Mouse (Mus musculus): ENCODE measurements at regions not wholly inside any gene's neighbourhood (a gene's known extent, or its start where the extent isn't known, plus 50 kb on each side); places are given as distances from the start of the nearest gene placed in this dataset.
"Not testable (repeated sequence)": the region's sequence is repeated elsewhere in the genome, so short reads cannot be mapped to it uniquely, and the experiment has no call there.

DNA sequence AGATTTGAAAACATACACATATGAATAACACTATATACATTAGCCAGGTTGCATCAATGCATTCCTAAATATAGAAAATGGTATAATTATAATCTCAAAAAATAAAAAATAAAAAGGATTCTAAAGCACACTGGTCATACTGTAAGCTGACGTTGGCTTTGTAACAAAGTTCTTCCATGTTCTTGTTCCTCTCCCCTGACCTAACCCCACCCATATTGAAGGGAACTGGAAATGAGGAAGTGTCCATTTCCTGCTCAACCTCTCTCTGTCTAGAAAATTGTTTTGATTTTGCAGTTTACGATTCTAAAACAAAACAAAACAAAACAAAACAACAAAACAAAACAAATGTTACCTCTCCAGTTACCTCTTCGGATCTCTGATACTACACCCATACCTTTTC, 427.5 kb upstream of the Dab2 start:
- Histone ChIP-seq H3K4me1 (replicated peaks) (no peaks in the 10 kb centered on the region; the same call in 1 of the 2 replicates), H3K9me3 (replicated peaks) (no peaks in the 10 kb centered on the region), H3K27ac (replicated peaks) (no peak overlapping the region), H3K36me3 (replicated peaks) (no peaks in the 10 kb centered on the region), H3K4me2 (no peak overlapping the region), H3K4me3 (replicated peaks) (no peak overlapping the region), H3K9ac (no peak overlapping the region), H3K27me3 (no peaks in the 10 kb centered on the region)
- ATAC-seq (ENCODE audit: insufficient read depth) = no peak
- WGBS (ENCODE audit: insufficient replicate concordance) = 31% methylated on average over 3 of the region's 3 CpGs

DNA sequence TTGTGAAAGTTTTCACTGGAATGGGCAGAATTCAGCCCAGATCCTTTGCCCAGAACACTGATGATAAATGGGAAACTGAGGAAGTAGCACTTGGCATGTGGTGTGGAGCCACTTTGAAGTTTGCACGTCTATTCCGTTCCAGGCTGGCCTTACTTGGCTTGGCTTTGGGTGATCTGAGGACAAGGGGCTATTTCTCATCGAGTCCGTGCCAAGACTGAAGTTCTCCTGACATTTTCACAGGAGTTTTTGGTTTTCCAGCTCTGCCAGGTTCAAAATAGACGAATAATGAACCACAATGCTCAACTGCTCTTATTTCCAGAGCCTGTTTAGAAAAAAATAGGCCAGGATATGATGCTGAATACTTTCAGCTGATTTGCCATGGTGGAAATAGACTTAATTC, 421.8 kb upstream of the Dab2 start:
- no peaks in the 10 kb centered on the region for H3K4me1 ChIP-seq (replicated peaks)
- H3K36me3 ChIP-seq (replicated peaks) = no peaks in the 10 kb centered on the region
- no peaks in the 10 kb centered on the region for H3K9me3 ChIP-seq (replicated peaks)
- WGBS (ENCODE audit: insufficient replicate concordance) = 61% methylated on average over 5 of the region's 5 CpGs
- no peaks in the 10 kb centered on the region for H3K27me3 ChIP-seq
- no peak overlapping the region for H3K27ac ChIP-seq (replicated peaks)
- H3K4me2 ChIP-seq = no peak overlapping the region
- H3K9ac ChIP-seq = no peak overlapping the region
- no peak overlapping the region for H3K4me3 ChIP-seq (replicated peaks)
- ATAC-seq (ENCODE audit: insufficient read depth) = no peak

DNA sequence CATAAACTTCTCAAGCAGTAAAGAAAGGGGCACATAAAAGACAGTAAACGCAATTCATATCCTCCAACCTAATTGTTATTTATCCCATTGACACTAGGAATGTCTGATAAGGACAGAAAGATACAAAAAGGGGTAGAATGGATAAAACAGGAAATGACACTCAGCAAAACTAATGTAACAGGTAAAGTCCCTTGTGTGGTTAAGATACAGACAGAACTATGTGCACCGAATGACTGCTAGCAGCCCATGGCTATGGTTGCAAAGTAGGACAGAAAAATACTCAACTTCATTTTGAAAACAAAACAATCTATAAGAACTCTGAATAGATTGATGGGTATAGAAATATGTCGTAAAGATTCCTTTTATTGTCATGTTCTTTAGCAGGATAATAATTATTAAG, 408.4 kb upstream of the Dab2 start:
- Histone ChIP-seq H3K4me1 (replicated peaks) (no peaks in the 10 kb centered on the region), H3K27ac (replicated peaks) (no peak overlapping the region), H3K36me3 (replicated peaks) (no peaks in the 10 kb centered on the region), H3K4me3 (replicated peaks) (no peak overlapping the region), H3K27me3 (no peaks in the 10 kb centered on the region), H3K4me2 (no peak overlapping the region), H3K9ac (no peak overlapping the region), H3K9me3 (replicated peaks) (no peaks in the 10 kb centered on the region)
- WGBS (ENCODE audit: insufficient replicate concordance) = 59% methylated on average over 3 of the region's 3 CpGs
- ATAC-seq (ENCODE audit: insufficient read depth) = no peak

DNA sequence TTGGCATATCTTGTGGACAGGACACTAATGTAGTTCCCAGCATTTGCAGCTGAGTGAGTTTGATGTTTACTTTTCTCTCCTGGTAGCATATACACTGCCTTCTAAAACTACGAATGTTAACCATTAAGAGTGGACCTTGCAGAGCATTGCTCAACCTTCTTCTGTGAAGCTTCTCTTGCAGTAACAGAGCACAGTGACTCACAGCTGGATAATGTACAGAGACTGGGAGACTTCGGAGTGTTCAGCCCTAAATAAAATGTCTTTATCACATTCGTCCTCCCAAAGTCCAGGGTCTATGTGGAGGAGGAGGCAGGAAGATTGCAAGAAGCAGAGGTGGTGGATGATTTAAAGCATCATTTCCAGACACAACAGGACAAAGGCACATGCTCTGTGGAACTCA, 407.6 kb upstream of the Dab2 start:
- H3K9ac ChIP-seq = no peak overlapping the region
- H3K9me3 ChIP-seq (replicated peaks) = no peaks in the 10 kb centered on the region
- no peaks in the 10 kb centered on the region for H3K36me3 ChIP-seq (replicated peaks)
- no peaks in the 10 kb centered on the region for H3K27me3 ChIP-seq
- H3K4me3 ChIP-seq (replicated peaks) = no peak overlapping the region
- H3K4me1 ChIP-seq (replicated peaks) = no peaks in the 10 kb centered on the region
- H3K4me2 ChIP-seq = no peak overlapping the region
- no peak for ATAC-seq (ENCODE audit: insufficient read depth)
- 45% methylated on average over 3 of the region's 3 CpGs for WGBS (ENCODE audit: insufficient replicate concordance)
- no peak overlapping the region for H3K27ac ChIP-seq (replicated peaks)

DNA sequence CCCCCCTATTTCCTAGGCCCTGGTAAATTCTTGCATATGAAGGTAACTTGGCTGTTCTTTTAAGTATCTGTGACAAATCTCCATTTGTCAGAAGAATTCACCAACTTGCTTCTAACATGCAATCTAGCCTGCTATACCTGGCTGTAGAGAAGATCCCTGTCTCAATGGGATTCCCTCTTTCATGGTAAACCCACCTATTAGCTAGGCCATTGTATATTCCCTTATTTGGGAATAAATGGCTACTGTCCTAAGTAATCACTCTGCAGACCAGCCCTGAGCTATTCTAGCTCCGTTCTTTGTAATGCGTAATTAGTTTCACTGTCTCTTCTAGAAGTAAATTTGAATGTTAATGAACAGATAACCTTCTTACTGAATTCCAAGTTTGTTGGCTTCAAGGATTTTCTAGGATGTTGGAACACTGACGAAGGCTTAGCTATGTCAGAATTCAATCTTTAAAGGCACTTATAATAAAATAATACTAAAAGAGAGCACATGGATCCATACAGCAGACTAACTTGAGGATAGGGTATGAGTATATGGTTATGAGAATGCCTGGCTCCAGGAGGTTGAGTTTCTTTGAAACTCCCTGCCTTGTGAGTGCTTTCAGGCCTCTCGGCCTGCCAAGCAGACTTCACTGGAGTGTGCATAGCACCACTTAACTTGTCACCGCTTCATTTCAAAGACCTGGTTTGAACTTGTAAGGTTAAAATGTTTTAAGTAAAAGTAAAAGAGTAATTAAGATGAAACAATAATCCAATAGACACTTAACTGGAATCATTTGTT, 403.7 kb upstream of the Dab2 start:
- 64% methylated on average over 5 of the region's 5 CpGs for WGBS (ENCODE audit: insufficient replicate concordance)

DNA sequence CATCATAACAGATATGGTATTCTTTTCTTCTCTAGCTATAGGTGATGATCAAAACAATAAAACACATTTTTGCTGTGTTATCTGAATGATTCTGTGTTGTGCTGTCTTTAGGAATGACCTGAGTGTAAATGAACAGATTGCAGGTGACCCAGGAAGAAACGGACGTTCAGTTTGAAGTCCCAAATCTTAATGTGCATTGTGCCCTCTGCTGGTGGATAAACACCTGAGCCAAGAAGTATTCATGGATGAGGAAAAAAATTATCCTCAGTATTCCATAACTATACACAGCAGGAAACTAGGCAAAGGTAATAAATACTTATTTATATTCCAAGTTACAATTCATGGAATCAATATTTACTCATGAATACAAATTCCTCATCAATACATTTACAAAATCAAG, 384.3 kb upstream of the Dab2 start:
- H3K4me1 ChIP-seq (replicated peaks) = no peaks in the 10 kb centered on the region
- H3K36me3 ChIP-seq (replicated peaks) = no peaks in the 10 kb centered on the region
- 6% methylated on average over 2 of the region's 2 CpGs for WGBS (ENCODE audit: insufficient replicate concordance)
- H3K27ac ChIP-seq (replicated peaks) = no peak overlapping the region
- H3K27me3 ChIP-seq = no peaks in the 10 kb centered on the region
- ATAC-seq (ENCODE audit: insufficient read depth) = no peak
- H3K4me2 ChIP-seq = no peak overlapping the region
- no peaks in the 10 kb centered on the region for H3K9me3 ChIP-seq (replicated peaks)
- H3K9ac ChIP-seq = no peak overlapping the region
- H3K4me3 ChIP-seq (replicated peaks) = no peak overlapping the region

More for the DNA sequence above, 403.7 kb upstream of the Dab2 start:
- H3K4me2 ChIP-seq; ATAC-seq (ENCODE audit: insufficient read depth); H3K36me3 ChIP-seq (replicated peaks); H3K27ac ChIP-seq (replicated peaks); H3K9ac ChIP-seq; H3K27me3 ChIP-seq; H3K4me1 ChIP-seq (replicated peaks); H3K9me3 ChIP-seq (replicated peaks); H3K4me3 ChIP-seq (replicated peaks): not testable (repeated sequence)

DNA sequence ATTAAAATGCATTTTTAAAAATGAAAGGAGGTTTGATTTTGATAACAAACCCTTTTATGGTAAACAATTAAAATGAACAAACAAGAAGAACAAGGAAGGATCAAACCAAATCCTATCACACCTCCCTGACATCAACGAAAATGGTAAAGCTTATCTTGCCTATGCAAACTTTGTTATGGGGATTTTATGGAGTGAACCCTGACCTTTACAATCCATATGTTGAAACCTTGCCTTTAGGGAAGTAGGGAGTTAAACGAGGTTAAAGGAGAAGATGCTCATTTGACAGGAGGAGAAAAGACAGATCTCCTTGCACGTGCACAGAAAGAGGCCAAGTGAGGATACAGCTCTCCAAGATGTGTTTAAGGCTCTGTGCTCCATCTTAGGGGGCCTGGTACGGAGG, 379.5 kb upstream of the Dab2 start:
- Histone ChIP-seq H3K27ac (replicated peaks) (no peak overlapping the region), H3K4me2 (no peak overlapping the region), H3K9ac (no peak overlapping the region), H3K36me3 (replicated peaks) (no peaks in the 10 kb centered on the region), H3K4me3 (replicated peaks) (no peak overlapping the region), H3K27me3 (no peaks in the 10 kb centered on the region), H3K9me3 (replicated peaks) (no peaks in the 10 kb centered on the region), H3K4me1 (replicated peaks) (no peaks in the 10 kb centered on the region)
- no peak for ATAC-seq (ENCODE audit: insufficient read depth)
- 34% methylated on average over 4 of the region's 4 CpGs for WGBS (ENCODE audit: insufficient replicate concordance)

DNA sequence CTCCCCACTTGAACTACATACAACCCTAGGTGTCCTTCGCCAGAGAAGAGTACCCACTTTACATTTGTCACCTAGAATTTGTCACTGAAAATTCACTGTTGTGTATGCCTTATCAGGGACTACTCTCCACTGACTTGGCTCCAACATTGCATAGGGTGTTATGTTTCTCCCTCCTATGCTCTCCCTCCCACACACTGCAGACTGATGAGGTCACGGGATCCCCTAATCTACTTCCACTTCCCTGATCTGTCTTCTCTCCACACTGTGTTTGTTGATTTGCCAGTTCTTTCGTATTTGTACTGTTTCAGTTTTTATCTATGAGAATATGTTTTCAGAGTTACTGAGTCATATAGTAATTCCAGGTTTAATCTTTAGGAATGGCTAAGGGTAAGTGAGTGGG, 371.8 kb upstream of the Dab2 start:
- ATAC-seq (ENCODE audit: insufficient read depth) = no peak
- H3K9me3 ChIP-seq (replicated peaks) = no peaks in the 10 kb centered on the region
- no peaks in the 10 kb centered on the region for H3K27me3 ChIP-seq
- no peaks in the 10 kb centered on the region for H3K36me3 ChIP-seq (replicated peaks)
- H3K4me2 ChIP-seq = no peak overlapping the region
- H3K27ac ChIP-seq (replicated peaks) = no peak overlapping the region
- no peaks in the 10 kb centered on the region for H3K4me1 ChIP-seq (replicated peaks)
- no peak overlapping the region for H3K9ac ChIP-seq
- no peak overlapping the region for H3K4me3 ChIP-seq (replicated peaks)
- 50% methylated on average over 3 of the region's 3 CpGs for WGBS (ENCODE audit: insufficient replicate concordance)

DNA sequence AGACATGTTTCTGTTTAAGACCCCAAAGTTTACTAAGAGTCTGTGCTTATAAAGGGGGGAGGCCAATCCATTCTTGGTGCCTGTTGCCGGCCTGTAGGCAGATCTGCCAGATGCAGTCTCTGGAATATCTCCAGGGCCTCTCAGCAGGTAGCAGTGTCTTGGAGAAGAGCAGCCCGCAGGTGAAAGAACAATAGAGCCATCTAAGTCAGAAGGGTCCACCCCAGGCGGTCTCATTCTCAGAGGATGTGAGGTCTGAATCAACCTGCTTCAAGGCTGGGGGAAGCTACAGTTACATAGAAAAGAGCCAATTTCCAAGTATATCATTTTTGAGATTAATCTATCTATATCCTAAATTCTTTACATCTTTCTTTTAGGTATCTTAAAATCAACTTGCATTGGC, 366.0 kb upstream of the Dab2 start:
- Histone ChIP-seq H3K4me2 (no peak overlapping the region), H3K36me3 (replicated peaks) (no peaks in the 10 kb centered on the region), H3K4me3 (replicated peaks) (no peak overlapping the region), H3K9me3 (replicated peaks) (no peaks in the 10 kb centered on the region), H3K4me1 (replicated peaks) (no peaks in the 10 kb centered on the region), H3K27me3 (no peaks in the 10 kb centered on the region), H3K9ac (no peak overlapping the region), H3K27ac (replicated peaks) (no peak overlapping the region)
- WGBS (ENCODE audit: insufficient replicate concordance) = 47% methylated on average over 3 of the region's 3 CpGs
- no peak for ATAC-seq (ENCODE audit: insufficient read depth)

DNA sequence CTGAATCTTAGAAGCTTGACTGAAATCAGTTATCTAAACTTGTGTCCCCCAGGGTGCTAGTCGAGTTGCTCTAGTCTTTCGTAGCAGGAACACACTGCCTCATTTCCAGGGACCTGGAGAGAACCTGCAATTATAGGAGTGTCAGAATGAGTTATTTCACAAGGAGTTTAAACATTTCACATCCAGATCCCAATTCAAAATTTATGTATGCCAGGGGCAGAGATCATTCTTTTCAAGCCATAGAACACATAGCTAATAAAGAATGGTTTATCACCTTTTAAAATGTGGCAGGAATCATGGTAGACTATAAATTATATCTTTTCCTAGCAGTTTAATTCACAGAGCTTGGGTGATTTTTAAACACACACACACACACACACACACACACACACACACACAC, 358.6 kb upstream of the Dab2 start:
- Histone ChIP-seq H3K9me3 (replicated peaks) (no peaks in the 10 kb centered on the region), H3K36me3 (replicated peaks) (no peaks in the 10 kb centered on the region), H3K4me2 (no peak overlapping the region), H3K4me3 (replicated peaks) (no peak overlapping the region), H3K4me1 (replicated peaks) (no peaks in the 10 kb centered on the region), H3K27me3 (no peaks in the 10 kb centered on the region), H3K27ac (replicated peaks) (no peak overlapping the region), H3K9ac (no peak overlapping the region)
- ATAC-seq (ENCODE audit: insufficient read depth) = no peak
- WGBS (ENCODE audit: insufficient replicate concordance) = 51% methylated on average over 2 of the region's 2 CpGs

DNA sequence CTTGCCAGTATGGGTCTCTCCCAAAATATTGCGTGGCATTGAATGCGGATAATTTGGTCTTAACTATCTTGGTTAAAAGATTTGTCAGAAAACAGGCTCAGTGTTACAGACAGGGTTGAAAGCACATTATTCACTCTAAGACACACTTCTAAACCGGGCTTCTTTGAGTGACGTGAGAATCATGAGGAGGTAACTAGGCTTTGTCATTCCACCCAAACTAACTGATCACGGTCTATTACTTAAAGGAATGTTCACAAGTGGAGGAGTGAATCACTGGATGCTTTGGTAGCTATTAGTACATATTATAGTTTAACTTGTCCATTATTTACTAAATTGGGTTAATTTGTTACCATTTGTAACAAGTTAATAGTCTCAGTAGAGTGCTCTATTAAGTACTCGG, 352.9 kb upstream of the Dab2 start:
- H3K4me2 ChIP-seq = no peak overlapping the region
- H3K4me1 ChIP-seq (replicated peaks) = no peaks in the 10 kb centered on the region
- H3K4me3 ChIP-seq (replicated peaks) = no peak overlapping the region
- ATAC-seq (ENCODE audit: insufficient read depth) = no peak
- no peak overlapping the region for H3K9ac ChIP-seq
- no peaks in the 10 kb centered on the region for H3K36me3 ChIP-seq (replicated peaks)
- WGBS (ENCODE audit: insufficient replicate concordance) = 74% methylated on average over 6 of the region's 6 CpGs
- H3K27me3 ChIP-seq = no peaks in the 10 kb centered on the region
- H3K27ac ChIP-seq (replicated peaks) = no peak overlapping the region
- no peaks in the 10 kb centered on the region for H3K9me3 ChIP-seq (replicated peaks)

DNA sequence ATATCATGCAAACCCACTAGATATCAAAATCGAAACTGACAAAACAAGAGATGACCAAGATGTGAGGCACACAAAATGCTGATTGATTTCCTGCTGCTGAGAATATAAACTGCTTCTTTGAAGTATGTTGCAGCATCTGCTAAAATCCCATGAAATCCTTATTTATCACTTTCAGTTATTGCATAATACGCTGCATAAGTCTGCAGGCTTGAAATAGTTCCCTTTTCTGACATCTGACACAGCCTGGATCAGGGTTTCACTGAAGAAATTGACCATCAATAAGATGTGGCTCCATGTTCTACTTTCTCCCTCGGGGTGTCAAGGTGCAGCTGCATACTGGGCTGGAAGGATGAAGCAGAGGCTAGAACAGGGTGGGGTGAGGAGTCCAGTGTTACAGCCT, 348.7 kb upstream of the Dab2 start:
- no peak overlapping the region for H3K4me2 ChIP-seq
- no peak overlapping the region for H3K9ac ChIP-seq
- H3K9me3 ChIP-seq (replicated peaks) = no peaks in the 10 kb centered on the region
- H3K36me3 ChIP-seq (replicated peaks) = no peaks in the 10 kb centered on the region
- WGBS (ENCODE audit: insufficient replicate concordance) = 48% methylated on average over 3 of the region's 3 CpGs
- no peaks in the 10 kb centered on the region for H3K4me1 ChIP-seq (replicated peaks)
- H3K27me3 ChIP-seq = no peaks in the 10 kb centered on the region
- no peak overlapping the region for H3K27ac ChIP-seq (replicated peaks)
- no peak overlapping the region for H3K4me3 ChIP-seq (replicated peaks)
- ATAC-seq (ENCODE audit: insufficient read depth) = no peak

Measured in liver, embryonic 15.5 days (tissue).